Mouse (Mus musculus) T-helper 17 cell (primary cell): ENCODE measurements at regions not wholly inside any gene's neighbourhood (a gene's known extent, or its start where the extent isn't known, plus 50 kb on each side); places are given as distances from the start of the nearest gene placed in this dataset.

Experiments used
- in situ Hi-C, 2 experiments: fragments of 300-600 bp; cut with MboI, MseI; formaldehyde crosslinking; loops; 1 replicate in 1 of 2; 2 replicates in 1 of 2; pipeline ENCODE4 v1.15.1; 2025; ENCODE audit warnings: high pct_unique_total_duplicates in 2 of 2

- in situ Hi-C loops, result no loop called here
Observed at GRCm38 (mm10) chr16:49278478-49278877, 221.2 kb downstream of the Myh15 start.

DNA sequence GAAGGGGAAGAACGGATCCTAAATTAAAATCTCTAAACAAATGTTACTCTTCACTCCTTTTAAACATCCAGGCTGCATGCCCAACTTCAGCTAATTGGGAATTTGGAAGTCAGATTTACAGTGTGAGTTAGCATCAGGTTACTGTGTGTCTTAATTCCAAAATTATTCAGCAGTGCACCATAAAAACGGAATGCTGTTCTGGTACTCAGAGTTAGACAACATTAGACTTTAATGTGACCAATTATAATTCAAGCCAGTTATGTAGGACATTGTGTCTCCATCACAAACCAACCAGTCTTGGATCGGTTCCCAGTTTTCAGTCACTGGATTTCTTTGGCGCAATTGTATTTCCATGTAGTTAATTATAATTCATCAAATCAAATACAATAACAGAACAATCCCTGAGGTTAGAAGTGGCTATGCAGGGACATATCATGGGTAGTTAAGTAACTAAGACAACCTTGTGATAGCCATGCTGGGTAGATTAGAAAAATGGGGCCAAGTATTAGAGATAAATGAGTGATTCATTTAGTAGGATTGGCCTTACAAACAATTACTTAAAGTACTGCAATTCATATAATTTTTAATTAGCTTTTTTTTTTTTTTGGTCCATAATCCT lies 230.9 kb downstream of the Myh15 start:
- in situ Hi-C loops, result no loop called here

DNA sequence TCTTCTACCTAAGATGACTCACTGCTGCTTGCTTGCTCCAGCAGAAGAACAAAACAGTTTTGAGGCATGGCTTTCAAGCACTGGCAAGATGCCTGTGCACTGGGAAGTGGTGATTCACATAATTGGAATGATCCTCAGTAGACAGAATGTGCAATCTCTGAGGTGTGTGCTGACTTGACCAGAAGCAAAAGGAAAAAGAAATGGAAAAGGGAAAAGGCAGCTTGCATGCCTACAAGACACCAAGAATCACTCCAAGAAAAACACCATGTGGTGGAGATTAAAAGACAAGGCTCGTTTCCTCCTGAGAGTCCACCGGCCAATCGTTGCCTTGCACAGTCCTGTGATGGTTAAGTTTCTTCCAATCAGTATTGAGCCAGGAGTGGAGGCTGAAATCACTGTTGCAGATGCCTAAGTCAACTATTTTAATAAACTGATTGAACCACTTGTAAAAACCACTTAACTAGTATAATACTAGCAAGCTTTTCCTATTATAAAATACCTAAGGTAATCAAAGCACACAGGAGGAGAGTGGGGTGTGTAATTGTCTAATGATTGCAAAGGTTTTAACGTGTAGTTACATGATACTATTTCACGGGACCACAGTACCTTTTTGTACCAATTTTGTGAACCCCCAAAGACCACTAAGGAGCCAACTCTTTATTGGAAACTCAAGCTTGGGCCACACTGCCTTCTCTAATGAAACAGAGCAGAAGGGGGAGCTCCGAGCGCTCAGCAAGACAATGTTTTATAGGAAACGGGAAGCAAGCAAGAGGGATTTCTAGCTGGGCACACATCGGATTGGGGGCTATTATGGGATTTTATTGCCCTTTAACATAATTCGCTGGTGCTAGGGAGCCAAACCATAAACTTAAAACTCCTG lies 232.2 kb downstream of the Myh15 start:
- in situ Hi-C loops, result no loop called here

- in situ Hi-C loops, result no loop called here
Observed at GRCm38 (mm10) chr16:49303612-49304307, 246.5 kb downstream of the Myh15 start.

- in situ Hi-C loops, result no loop called here
Observed at GRCm38 (mm10) chr16:49304354-49304753, 247.1 kb downstream of the Myh15 start.

- in situ Hi-C loops, result no loop called here
Observed at GRCm38 (mm10) chr16:49317061-49317460, 259.8 kb downstream of the Myh15 start.

- in situ Hi-C loops, result no loop called here
Observed at GRCm38 (mm10) chr16:49319047-49319678, 261.9 kb downstream of the Myh15 start.

DNA sequence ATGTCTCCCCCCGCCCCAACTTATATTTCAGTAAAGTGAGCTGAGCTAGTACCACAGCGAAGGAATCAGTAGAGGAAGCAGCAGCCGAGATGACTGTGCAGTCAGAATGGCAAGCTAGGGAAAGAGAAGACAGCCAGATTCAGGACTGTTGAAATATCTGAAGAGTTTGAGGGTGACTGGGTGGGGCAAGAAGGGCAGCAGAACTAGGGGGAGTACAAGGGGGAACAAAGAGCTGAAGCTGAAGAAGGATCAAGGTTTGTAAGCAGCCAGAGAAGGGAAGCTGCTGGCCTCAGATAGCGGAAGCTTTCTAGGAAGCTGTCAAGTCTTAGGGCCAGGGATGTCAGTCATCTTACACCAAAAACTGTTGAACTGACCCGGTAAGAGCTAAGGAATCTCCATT lies 262.5 kb downstream of the Myh15 start:
- in situ Hi-C loops, result no loop called here

GRCm38 (mm10) chr16:49321951-49322350 lies 264.7 kb downstream of the Myh15 start:
- in situ Hi-C loops, result no loop called here

- in situ Hi-C loops, result no loop called here
Observed at GRCm38 (mm10) chr16:49330725-49331386, 273.6 kb downstream of the Myh15 start.

DNA sequence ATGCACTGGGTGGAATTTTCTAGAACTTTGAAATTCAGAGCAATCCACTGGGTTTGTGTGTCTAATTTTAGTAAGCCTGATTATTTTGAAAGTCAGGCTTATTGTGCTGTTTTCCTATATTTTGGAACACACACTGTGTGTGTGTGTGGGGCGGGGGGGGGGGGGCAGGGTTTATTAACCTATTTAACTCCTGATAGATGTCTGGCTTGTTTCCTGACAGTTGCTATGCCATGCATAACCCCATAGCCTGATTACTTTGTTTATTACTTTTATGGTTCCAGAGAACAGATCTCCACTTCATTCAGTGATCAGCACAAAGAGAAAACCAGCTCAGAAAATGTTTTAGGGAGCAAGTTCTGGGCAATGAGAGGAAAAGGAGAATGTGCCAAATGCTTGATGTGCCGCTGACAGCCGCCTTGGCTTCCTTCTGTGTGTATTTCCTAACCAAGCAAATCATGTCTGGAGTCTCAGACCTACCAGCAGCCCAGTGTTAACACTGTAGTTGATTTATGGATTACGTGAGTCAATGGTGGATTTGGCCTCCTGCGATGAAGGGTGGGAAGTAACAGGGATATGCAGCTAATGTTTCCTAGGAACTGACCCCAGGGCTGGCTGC lies 274.9 kb downstream of the Myh15 start:
- in situ Hi-C loops, result no loop called here

GRCm38 (mm10) chr16:49335916-49336315 lies 278.6 kb downstream of the Myh15 start:
- in situ Hi-C loops, result no loop called here

DNA sequence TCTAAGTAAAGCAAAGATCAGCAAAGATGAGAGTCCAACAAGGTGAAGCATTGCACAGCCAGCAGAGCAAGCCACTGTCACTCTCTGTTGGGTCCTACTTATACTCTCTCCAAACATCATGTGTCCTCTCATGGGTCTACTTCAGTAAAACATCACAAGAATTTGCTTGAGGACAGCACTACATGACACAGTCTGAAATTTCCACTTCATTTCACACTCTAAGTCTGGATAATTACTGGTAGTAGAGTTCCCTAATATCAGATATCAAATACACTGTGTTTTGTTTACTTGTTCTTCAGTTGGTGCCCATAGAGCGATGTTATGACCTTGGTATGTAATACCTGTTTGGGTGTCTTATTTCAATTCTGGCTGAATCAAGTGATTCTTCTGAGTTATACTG lies 280.7 kb downstream of the Myh15 start:
- in situ Hi-C loops, result no loop called here

GRCm38 (mm10) chr16:49358404-49358803 lies 301.1 kb downstream of the Myh15 start:
- in situ Hi-C loops, result no loop called here

DNA sequence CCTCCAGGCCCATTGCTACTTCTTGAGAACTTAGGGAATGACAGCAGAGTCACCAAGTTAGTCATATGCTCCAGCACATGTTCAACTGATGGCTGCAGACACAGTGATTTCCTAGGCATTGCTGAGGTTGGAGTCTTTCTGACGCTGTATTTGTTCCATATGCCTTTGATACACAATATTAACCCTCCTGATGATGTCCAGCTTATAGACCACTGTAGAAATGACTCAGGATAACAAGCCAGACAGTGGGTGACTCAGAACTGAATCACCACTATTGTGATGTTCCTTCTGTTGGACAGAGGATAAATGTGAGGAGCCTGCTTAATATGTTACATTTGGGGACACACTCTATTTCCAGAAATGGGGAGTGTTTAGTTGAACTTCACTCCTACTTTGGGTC lies 304.4 kb downstream of the Myh15 start:
- in situ Hi-C loops, result no loop called here

- in situ Hi-C loops, result no loop called here
Observed at GRCm38 (mm10) chr16:49369450-49369849, 312.2 kb downstream of the Myh15 start.

DNA sequence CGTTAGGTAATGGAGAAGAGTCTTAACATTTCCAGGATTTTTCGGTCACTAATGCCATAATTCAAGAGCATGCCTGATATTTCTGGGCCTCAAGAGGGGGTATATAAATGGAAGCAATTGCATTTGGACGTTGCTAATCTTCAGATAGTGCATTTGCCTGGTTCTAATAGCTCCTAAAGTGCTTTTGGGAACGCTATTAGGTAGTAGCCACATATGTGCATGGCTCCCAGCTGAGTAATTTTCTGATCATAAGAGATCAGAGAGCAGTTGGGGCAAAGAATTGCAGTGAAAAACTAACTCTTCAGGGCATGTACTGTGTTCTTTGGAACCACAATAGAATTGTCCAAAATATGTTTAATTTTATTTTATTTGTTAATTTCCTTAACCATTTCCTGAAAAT lies 317.8 kb downstream of the Myh15 start:
- in situ Hi-C loops, result no loop called here

GRCm38 (mm10) chr16:49378917-49379473 lies 320.0 kb upstream of the Ift57 start:
- in situ Hi-C loops, result no loop called here

DNA sequence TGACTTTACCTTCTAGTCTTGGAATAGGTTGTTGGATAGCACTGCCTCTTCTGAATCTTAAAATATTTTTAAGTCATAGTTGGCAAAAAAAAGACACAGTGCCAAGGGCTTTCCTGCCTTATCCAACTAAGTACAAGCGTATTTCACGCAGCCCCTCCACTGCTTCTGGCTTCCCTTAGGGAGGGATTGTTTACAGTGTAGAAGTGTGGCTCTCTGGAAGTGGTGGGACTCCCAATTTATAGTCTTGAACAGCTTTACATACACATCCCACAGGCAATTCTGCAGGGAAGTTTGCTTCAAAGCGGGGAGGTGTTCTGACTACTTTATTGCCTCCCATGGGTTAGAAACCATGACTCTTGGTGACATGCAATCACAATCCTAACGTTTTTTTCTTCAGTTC lies 310.9 kb upstream of the Ift57 start:
- in situ Hi-C loops, result loop anchor here in 1 of 2 experiments (10.0 kb wide), 1 partner anchor 1593 kb away; no protein-coding TSS in a partner anchor

DNA sequence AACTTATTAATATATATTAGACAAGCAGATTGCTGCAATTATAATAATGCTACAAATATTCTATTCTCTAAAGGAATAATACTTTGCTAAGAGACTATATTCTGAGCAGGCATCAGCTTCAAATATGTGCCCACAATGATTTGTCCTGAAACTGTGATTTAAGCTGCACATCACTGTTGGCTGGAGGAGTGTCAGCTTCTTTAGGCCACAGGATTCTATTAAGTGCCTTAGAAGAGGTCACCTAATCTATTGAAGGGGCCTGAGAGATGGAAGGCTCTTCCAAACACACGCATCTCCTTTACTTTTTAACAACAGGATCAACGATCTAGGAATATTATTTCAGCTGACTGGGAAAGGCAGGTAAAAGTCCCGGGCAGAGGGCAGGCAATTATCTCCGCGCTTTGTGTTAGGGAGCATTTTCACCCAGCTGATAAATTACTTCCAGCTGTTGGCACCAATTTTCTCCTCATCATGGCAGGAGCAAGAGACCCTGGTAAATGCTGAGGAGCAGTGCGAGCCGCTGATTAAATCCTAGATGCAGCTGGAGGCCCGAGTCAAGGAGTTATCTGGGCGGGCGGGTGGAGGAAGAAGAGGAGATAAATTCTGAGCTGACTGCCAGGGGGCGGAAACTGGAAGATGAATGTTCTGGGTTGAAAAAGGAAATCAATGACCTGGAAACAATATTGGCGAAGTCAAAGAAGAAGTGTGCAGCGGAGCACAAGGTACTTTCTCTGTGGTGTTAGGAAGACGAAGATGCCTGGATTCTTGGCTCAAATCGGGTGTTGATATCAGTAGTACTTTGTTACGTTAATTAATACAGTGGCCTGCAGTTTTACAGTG lies 290.9 kb upstream of the Ift57 start:
- in situ Hi-C loops, result no loop called here
